In genomic region chr19:23006517-23007273, GRCm38 (mm10) we compare ENCODE assay signal across 8 mouse cellular contexts.
DNase-seq lines count a peak whose midpoint lies in the region; ATAC-seq lines count a peak whose summit lies in the region.

No protein-coding gene starts in this region.

- no peak overlapping the region for H3K27ac ChIP-seq in kidney, embryonic 16.5 days (ENCODE audit: low read length)
- H3K27ac ChIP-seq in hindbrain, embryonic 14.5 days = no peak overlapping the region; the same call in 1 of the 2 replicates
- no peak overlapping the region for H3K27ac ChIP-seq in limb, embryonic 10.5 days

- ATAC-seq in kidney, embryonic 16.5 days (ENCODE audit: low FRiP score, low TSS enrichment) = no peak
- ATAC-seq in hindbrain, embryonic 14.5 days (ENCODE audit: low FRiP score) = peak; percentile 48; the same call in 1 of the 2 replicates

- no peak overlapping the region for H3K4me3 ChIP-seq in kidney, embryonic 16.5 days (ENCODE audit: low read length)
- no peak overlapping the region for H3K4me3 ChIP-seq in hindbrain, embryonic 14.5 days (replicated peaks; ENCODE audit: low read length)
- no peak overlapping the region for H3K4me3 ChIP-seq in limb, embryonic 10.5 days

- peak; percentile 71 for DNase-seq in kidney, adult 18-20 months
- DNase-seq in 416B (ENCODE audit: low read depth) (peak; percentile 50), R1 (ENCODE audit: low read depth, low spot score) (peak; percentile 62)
- DNase-seq in cerebellum, postnatal 36 days = peak; percentile 63 to 70
- peak; percentile 49 for DNase-seq in hindbrain, embryonic 14.5 days (ENCODE audit: low spot score)
- DNase-seq in lung, postnatal 4 days = peak; percentile 40 to 56
- no peak for DNase-seq in limb, embryonic 10.5 days (ENCODE audit: low spot score)

- H3K27me3 ChIP-seq in kidney, embryonic 16.5 days (ENCODE audit: insufficient read depth, low read length) = no peaks in the 10 kb centered on the region
- no peaks in the 10 kb centered on the region for H3K27me3 ChIP-seq in hindbrain, embryonic 14.5 days (ENCODE audit: control insufficient read depth, insufficient read depth, low read length)
- H3K27me3 ChIP-seq in limb, embryonic 10.5 days (ENCODE audit: low read depth, poor library complexity, severe bottlenecking) = no peaks in the 10 kb centered on the region

- no peaks in the 10 kb centered on the region for H3K9me3 ChIP-seq in kidney, embryonic 16.5 days (ENCODE audit: low read length)
- H3K9me3 ChIP-seq in hindbrain, embryonic 14.5 days (ENCODE audit: control insufficient read depth, low read length) = no peaks in the 10 kb centered on the region
- H3K9me3 ChIP-seq in limb, embryonic 10.5 days (replicated peaks) = no peaks in the 10 kb centered on the region

- no peak overlapping the region for H3K9ac ChIP-seq in kidney, embryonic 16.5 days (replicated peaks; ENCODE audit: low read length)
- no peak overlapping the region for H3K9ac ChIP-seq in hindbrain, embryonic 14.5 days

- WGBS in kidney, embryonic 16.5 days = 74% methylated on average over 11 of the region's 11 CpGs
- 61% methylated on average over 11 of the region's 11 CpGs for WGBS in hindbrain, embryonic 14.5 days
- 80% methylated on average over 11 of the region's 11 CpGs for WGBS in limb, embryonic 10.5 days

- H3K36me3 ChIP-seq in kidney, embryonic 16.5 days (ENCODE audit: insufficient read depth, low read length) = no peaks in the 10 kb centered on the region
- H3K36me3 ChIP-seq in hindbrain, embryonic 14.5 days (replicated peaks; ENCODE audit: control insufficient read depth, insufficient read depth) = no peaks in the 10 kb centered on the region
- H3K36me3 ChIP-seq in limb, embryonic 10.5 days = no peaks in the 10 kb centered on the region

- H3K4me1 ChIP-seq in kidney, embryonic 16.5 days (ENCODE audit: insufficient read depth, low read length) = no peaks in the 10 kb centered on the region
- no peaks in the 10 kb centered on the region; the same call in 1 of the 2 replicates for H3K4me1 ChIP-seq in hindbrain, embryonic 14.5 days (replicated peaks; ENCODE audit: control insufficient read depth, insufficient read depth, low read length)
- H3K4me1 ChIP-seq in limb, embryonic 10.5 days = no peaks in the 10 kb centered on the region

- H3K4me2 ChIP-seq in kidney, embryonic 16.5 days (replicated peaks; ENCODE audit: low read depth, low read length) = no peak overlapping the region
- H3K4me2 ChIP-seq in hindbrain, embryonic 14.5 days (replicated peaks) = no peak overlapping the region
